Mouse (Mus musculus): Measurements from ENCODE around the gene Gm17455. TPM values are rescaled to one million over a fixed set of nuclear protein-coding genes. Genes with fewer than 3 reads are reported as not detected.

Gm17455 gene
- polyA plus RNA-seq, 1 experiment from 2014 or later, result 1.9 TPM

- H3K4me3 ChIP-seq, result no peak overlapping the region
- no peak overlapping the region for H3K27ac ChIP-seq
- peaks cover 18% of the 10 kb centered on the region for H3K27me3 ChIP-seq (ENCODE audit: poor library complexity, severe bottlenecking)
- peak; percentile 77 for DNase-seq (ENCODE audit: extremely low spot score, low spot score)
- 5% methylated on average over 5 of the region's 5 CpGs for whole genome bisulfite sequencing
- no peaks in the 10 kb centered on the region for H3K36me3 ChIP-seq (replicated peaks)
- no peaks in the 10 kb centered on the region for H3K9me3 ChIP-seq
- H3K4me1 ChIP-seq, result peaks cover 9% of the 10 kb centered on the region; the same call in 1 of the 2 replicates
These were observed 8.3 kb downstream of the Gm17455 start for GRCm38 (mm10) chr10:60407831-60408230.

DNA sequence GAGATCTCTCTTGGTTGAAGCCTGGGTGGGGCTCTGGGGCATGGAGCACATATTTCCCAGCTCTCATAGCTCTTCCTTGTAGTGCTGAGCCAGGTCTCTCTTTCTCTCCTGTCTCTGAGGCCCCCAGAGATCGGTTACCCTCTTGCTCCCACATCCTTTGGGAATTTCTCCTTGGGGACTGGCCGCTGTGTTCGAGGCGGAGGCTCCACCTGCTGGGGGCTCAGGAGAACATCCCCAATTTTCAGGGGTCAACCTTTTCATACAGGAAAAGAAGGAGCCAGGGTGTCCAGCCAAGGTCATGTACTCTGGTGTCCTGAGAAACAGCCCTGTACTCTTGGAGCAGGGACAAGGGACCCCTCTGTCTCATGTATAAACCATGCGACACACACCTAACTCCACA, 12.3 kb downstream of the Gm17455 start:
- Histone ChIP-seq H3K27me3 (ENCODE audit: poor library complexity, severe bottlenecking) (peaks cover 18% of the 10 kb centered on the region), H3K36me3 (replicated peaks) (no peaks in the 10 kb centered on the region), H3K9me3 (no peaks in the 10 kb centered on the region), H3K27ac (no peak overlapping the region), H3K4me3 (no peak overlapping the region), H3K4me1 (no peaks in the 10 kb centered on the region)
- WGBS, result 27% methylated on average over 5 of the region's 5 CpGs
- no peak for DNase-seq (ENCODE audit: extremely low spot score, low spot score)

GRCm38 (mm10) chr10:60413756-60414155, 14.2 kb downstream of the Gm17455 start:
- 90% methylated on average over 2 of the region's 2 CpGs for WGBS
- H3K9me3 ChIP-seq, result no peaks in the 10 kb centered on the region
- no peak for DNase-seq (ENCODE audit: extremely low spot score, low spot score)
- H3K27me3 ChIP-seq (ENCODE audit: poor library complexity, severe bottlenecking), result peaks cover 18% of the 10 kb centered on the region
- H3K4me3 ChIP-seq, result no peak overlapping the region
- no peak overlapping the region for H3K27ac ChIP-seq
- no peaks in the 10 kb centered on the region for H3K36me3 ChIP-seq (replicated peaks)
- H3K4me1 ChIP-seq, result no peaks in the 10 kb centered on the region

DNA sequence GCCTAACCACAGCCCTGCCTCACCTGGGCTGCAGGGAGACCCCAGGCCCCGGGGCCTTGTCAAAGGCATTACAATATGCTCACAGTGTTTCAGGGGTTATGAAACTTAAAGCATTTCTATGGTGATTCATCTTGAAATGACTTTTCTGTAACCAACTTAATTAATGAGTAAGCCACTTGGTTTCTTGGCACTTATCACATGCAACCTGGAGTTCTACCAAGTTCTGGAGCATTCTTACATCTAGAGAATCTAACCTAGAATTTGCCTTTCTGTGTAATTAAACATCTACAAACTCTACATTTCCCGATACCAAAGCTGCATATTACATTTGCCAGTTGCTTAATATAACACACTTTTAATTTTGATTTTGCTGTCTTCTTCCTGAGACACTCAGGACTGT, 17.5 kb downstream of the Gm17455 start:
- 91% methylated on average over 2 of the region's 2 CpGs for WGBS
- H3K27me3 ChIP-seq (ENCODE audit: poor library complexity, severe bottlenecking), result no peaks in the 10 kb centered on the region
- no peak for DNase-seq (ENCODE audit: extremely low spot score, low spot score)
- no peak overlapping the region for H3K4me3 ChIP-seq
- no peaks in the 10 kb centered on the region for H3K9me3 ChIP-seq
- H3K27ac ChIP-seq, result no peak overlapping the region
- no peaks in the 10 kb centered on the region for H3K4me1 ChIP-seq
- no peaks in the 10 kb centered on the region for H3K36me3 ChIP-seq (replicated peaks)

DNA sequence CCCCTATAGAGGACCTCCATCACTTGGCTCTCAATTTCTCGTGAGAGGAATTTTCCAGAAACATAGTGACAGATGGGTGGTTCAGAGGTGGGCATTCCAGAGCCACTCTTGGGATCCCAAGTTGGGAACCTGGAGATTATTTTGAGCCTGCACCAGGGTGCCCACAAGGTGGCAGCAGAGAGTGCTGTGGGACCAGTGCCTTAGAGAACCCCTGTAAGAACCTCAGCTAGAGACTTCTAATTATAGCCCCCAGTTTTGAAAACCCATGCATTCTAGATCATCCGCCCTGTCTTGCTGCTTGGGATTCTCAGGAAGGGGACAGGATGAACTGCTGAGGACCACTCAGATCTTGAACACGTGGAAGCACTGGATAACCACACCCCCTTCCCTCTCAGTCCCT, 18.6 kb downstream of the Gm17455 start:
- WGBS, result 21% methylated on average over 3 of the region's 3 CpGs

GRCm38 (mm10) chr10:60419624-60420023, 20.1 kb downstream of the Gm17455 start:
- Histone ChIP-seq H3K27ac (no peak overlapping the region), H3K4me1 (no peaks in the 10 kb centered on the region), H3K27me3 (ENCODE audit: poor library complexity, severe bottlenecking) (no peaks in the 10 kb centered on the region), H3K36me3 (replicated peaks) (no peaks in the 10 kb centered on the region), H3K4me3 (no peak overlapping the region), H3K9me3 (no peaks in the 10 kb centered on the region)
- DNase-seq (ENCODE audit: extremely low spot score, low spot score), result no peak
- WGBS, result 29% methylated on average over 4 of the region's 4 CpGs

More for the DNA sequence above, 18.6 kb downstream of the Gm17455 start:
- H3K36me3 ChIP-seq (replicated peaks), result no peaks in the 10 kb centered on the region
- H3K4me3 ChIP-seq, result no peak overlapping the region
- H3K9me3 ChIP-seq, result no peaks in the 10 kb centered on the region
- peak; percentile 73 for DNase-seq (ENCODE audit: extremely low spot score, low spot score)
- no peaks in the 10 kb centered on the region for H3K4me1 ChIP-seq
- H3K27me3 ChIP-seq (ENCODE audit: poor library complexity, severe bottlenecking), result no peaks in the 10 kb centered on the region
- H3K27ac ChIP-seq, result no peak overlapping the region

- 70% methylated on average over 7 of the region's 7 CpGs for WGBS
These were observed 23.2 kb downstream of the Gm17455 start for GRCm38 (mm10) chr10:60422756-60423155.

DNA sequence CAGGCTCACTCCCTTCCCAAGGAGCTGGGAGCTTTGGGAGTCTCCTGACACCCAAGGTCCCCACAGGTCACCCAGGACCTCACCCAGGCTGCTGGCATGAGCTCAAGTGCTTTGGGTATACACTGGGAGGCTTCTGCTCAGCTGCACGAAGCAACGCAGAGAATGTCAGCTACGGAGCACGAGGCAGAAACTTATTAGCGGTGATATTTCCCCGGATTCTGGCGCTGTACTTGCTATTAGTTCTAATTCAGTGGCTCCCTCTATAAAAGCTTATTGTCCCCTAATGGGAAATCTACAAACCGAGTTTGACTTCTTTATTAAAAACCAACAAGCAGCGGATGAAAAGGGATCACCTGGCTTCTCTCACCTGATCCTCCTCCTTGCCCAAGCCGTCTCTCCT, 30.5 kb downstream of the Gm17455 start:
- WGBS, result 68% methylated on average over 10 of the region's 10 CpGs
- H3K36me3 ChIP-seq (replicated peaks), result no peaks in the 10 kb centered on the region
- H3K27ac ChIP-seq, result no peak overlapping the region
- H3K4me1 ChIP-seq, result peaks cover 17% of the 10 kb centered on the region
- H3K4me3 ChIP-seq, result no peak overlapping the region
- no peaks in the 10 kb centered on the region for H3K27me3 ChIP-seq (ENCODE audit: poor library complexity, severe bottlenecking)
- DNase-seq (ENCODE audit: extremely low spot score, low spot score), result no peak
- H3K9me3 ChIP-seq, result peaks cover 10% of the 10 kb centered on the region; the same call in 1 of the 2 replicates

More at GRCm38 (mm10) chr10:60422756-60423155, 23.2 kb downstream of the Gm17455 start:
- no peak for DNase-seq (ENCODE audit: extremely low spot score, low spot score)
- Histone ChIP-seq H3K4me3 (no peak overlapping the region), H3K4me1 (no peaks in the 10 kb centered on the region), H3K27ac (no peak overlapping the region), H3K36me3 (replicated peaks) (no peaks in the 10 kb centered on the region), H3K9me3 (peaks cover 13% of the 10 kb centered on the region; the same call in 1 of the 2 replicates), H3K27me3 (ENCODE audit: poor library complexity, severe bottlenecking) (no peaks in the 10 kb centered on the region)

DNA sequence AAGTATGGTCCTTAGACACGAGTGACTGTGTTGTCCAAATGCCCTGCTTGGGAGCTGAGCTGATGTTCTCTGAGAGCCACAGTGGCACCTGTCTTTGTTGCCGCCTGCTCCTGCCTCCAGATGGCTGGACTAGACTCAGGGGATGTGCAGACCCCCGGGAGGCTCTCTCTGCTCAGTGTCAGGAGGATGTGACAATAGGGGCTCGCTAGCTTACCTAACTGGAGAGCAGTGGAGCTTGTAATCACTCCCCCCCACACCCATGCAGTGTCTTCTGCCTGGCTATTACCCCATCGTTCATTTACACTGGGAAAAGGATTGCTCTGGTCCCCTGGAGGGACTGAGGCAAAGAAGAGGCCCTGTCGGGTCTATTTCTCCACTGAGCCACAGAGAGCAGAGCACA, 31.1 kb downstream of the Gm17455 start:
- H3K4me1 ChIP-seq, result peaks cover 17% of the 10 kb centered on the region
- WGBS, result 30% methylated on average over 6 of the region's 6 CpGs
- DNase-seq (ENCODE audit: extremely low spot score, low spot score), result no peak
- peaks cover 5% of the 10 kb centered on the region; the same call in 1 of the 2 replicates for H3K9me3 ChIP-seq
- H3K27ac ChIP-seq, result no peak overlapping the region
- H3K4me3 ChIP-seq, result no peak overlapping the region
- H3K36me3 ChIP-seq (replicated peaks), result no peaks in the 10 kb centered on the region
- H3K27me3 ChIP-seq (ENCODE audit: poor library complexity, severe bottlenecking), result no peaks in the 10 kb centered on the region; the same call in 1 of the 2 replicates

DNA sequence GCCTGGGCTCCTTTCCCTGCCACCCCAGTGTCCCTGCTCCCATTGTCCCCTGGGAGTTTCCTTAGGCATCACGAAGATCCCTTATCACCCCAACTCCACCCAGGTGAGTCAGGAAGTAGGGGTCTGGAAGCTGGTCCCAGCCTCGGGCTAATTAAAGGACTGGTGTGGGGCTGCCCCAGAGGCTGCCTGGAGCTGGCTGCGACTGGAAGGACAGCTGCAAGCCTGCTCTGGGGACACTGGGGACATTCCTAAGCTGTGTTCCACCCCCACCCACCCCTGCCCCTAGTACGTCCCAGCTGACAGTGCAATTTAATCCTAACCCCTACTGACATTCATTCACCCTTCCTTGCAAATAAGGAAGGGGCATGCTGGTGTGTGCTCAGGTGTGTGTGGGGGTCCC, 33.2 kb downstream of the Gm17455 start:
- WGBS, result 37% methylated on average over 4 of the region's 4 CpGs
- Histone ChIP-seq H3K4me1 (peaks cover 17% of the 10 kb centered on the region), H3K9me3 (no peaks in the 10 kb centered on the region), H3K27ac (no peak overlapping the region), H3K36me3 (replicated peaks) (no peaks in the 10 kb centered on the region), H3K27me3 (ENCODE audit: poor library complexity, severe bottlenecking) (no peaks in the 10 kb centered on the region; the same call in 1 of the 2 replicates), H3K4me3 (no peak overlapping the region)
- DNase-seq (ENCODE audit: extremely low spot score, low spot score), result no peak

- 86% methylated on average over 4 of the region's 4 CpGs for WGBS
- no peaks in the 10 kb centered on the region for H3K27me3 ChIP-seq (ENCODE audit: poor library complexity, severe bottlenecking)
- H3K9me3 ChIP-seq, result no peaks in the 10 kb centered on the region; the same call in 1 of the 2 replicates
- H3K27ac ChIP-seq, result no peak overlapping the region
- H3K4me1 ChIP-seq, result no peaks in the 10 kb centered on the region
- no peaks in the 10 kb centered on the region for H3K36me3 ChIP-seq (replicated peaks)
- no peak overlapping the region for H3K4me3 ChIP-seq
- no peak for DNase-seq (ENCODE audit: extremely low spot score, low spot score)
These were observed 42.8 kb downstream of the Gm17455 start for GRCm38 (mm10) chr10:60442321-60442720.

DNA sequence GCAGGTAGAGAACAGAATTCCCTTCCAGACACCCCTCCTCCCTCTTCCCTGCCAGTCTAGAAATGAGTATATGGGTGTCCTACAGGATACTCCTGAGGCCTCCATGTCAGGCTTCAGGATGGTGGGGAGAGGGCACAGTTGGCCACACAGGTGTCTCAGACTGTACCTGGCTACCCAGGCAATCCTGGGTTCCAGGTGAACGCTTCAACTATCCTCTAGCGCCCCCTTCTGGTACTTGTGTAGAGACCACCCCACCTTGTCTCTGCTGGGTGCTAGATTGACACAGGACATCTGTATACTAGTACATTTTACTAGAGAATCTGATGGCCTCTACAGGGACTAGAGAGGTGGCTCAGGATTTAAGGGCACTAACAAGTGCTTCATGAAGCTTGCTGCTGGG, 43.6 kb downstream of the Gm17455 start:
- no peaks in the 10 kb centered on the region for H3K27me3 ChIP-seq (ENCODE audit: poor library complexity, severe bottlenecking)

DNA sequence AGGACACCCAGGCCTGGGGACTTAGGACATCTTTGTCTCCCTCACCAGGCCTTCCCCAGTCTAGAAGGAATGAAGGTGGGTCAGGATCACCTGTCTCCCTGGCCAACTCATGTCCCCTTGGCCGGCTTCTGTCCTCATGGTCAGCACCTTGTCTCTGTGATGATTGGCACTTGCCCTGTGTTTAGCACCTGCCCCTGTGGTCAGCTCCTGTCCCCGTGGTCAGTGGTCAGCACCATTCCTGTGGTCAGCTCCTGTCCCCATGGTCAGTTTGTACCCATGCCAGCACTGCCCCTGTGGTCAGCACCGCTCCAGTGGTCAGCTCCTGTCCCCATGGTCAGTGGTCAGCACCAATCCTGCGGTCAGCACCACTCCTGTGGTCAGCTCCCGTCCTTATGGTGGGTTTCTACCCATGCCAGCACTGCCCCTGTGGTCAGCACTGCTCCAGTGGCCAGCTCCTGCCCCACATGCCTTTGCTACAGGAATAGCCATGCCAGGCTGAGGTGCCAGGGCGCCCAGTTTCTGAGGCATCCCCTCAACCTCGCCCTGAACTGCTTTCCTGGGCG, 45.6 kb downstream of the Gm17455 start:
- 62% methylated on average over 8 of the region's 8 CpGs for WGBS
- no peak overlapping the region for H3K4me3 ChIP-seq
- H3K9me3 ChIP-seq, result no peaks in the 10 kb centered on the region; the same call in 1 of the 2 replicates
- no peak overlapping the region for H3K27ac ChIP-seq
- H3K4me1 ChIP-seq, result no peaks in the 10 kb centered on the region
- no peaks in the 10 kb centered on the region for H3K36me3 ChIP-seq (replicated peaks)
- H3K27me3 ChIP-seq (ENCODE audit: poor library complexity, severe bottlenecking), result no peaks in the 10 kb centered on the region
- peak; percentile 56 for DNase-seq (ENCODE audit: extremely low spot score, low spot score)

More for the DNA sequence above, 43.6 kb downstream of the Gm17455 start:
- Histone ChIP-seq H3K9me3 (no peaks in the 10 kb centered on the region; the same call in 1 of the 2 replicates), H3K4me1 (no peaks in the 10 kb centered on the region), H3K4me3 (no peak overlapping the region), H3K36me3 (replicated peaks) (no peaks in the 10 kb centered on the region), H3K27ac (no peak overlapping the region)
- 8% methylated on average over 2 of the region's 2 CpGs for WGBS
- no peak for DNase-seq (ENCODE audit: extremely low spot score, low spot score)
